Mouse (Mus musculus) forebrain, embryonic 12.5 days (tissue): ENCODE measurements at regions not wholly inside any gene's neighbourhood (a gene's known extent, or its start where the extent isn't known, plus 50 kb on each side); places are given as distances from the start of the nearest gene placed in this dataset.

Experiments
- ATAC-seq: fragments of 200-750 bp; cut with Nextera tagmentation; 2 replicates; pipeline ENCODE4 v1.8.0; 2017; ENCODE audit warnings: moderate TSS enrichment; ENCODE audit not compliant: low FRiP score
- H3K27ac ChIP-seq: fragments of 300-500 bp; sonication (generic); 2 replicates; pipeline ENCODE4 v1.5.1; 2016; ENCODE audit warnings: mild to moderate bottlenecking
- H3K27me3 ChIP-seq: fragments of 300-500 bp; sonication (generic); 2 replicates; pipeline ENCODE4 v1.6.1; 2016; ENCODE audit warnings: mild to moderate bottlenecking
- H3K36me3 ChIP-seq: fragments of 300-500 bp; sonication (generic); replicated peaks from 2 replicates; pipeline ENCODE4 v1.6.1; 2016; ENCODE audit warnings: mild to moderate bottlenecking
- H3K4me1 ChIP-seq: fragments of 300-500 bp; sonication (generic); 2 replicates; pipeline ENCODE4 v1.6.1; 2016
- H3K4me2 ChIP-seq: fragments of 300-500 bp; sonication (generic); 2 replicates; pipeline ENCODE4 v1.6.1; 2016; ENCODE audit warnings: mild to moderate bottlenecking, moderate library complexity
- H3K4me3 ChIP-seq: fragments of 300-500 bp; sonication (generic); replicated peaks from 2 replicates; pipeline ENCODE4 v1.5.1; 2016; ENCODE audit warnings: mild to moderate bottlenecking
- H3K9ac ChIP-seq: fragments of 300-500 bp; sonication (generic); 2 replicates; pipeline ENCODE4 v1.6.1; 2016; ENCODE audit warnings: mild to moderate bottlenecking
- H3K9me3 ChIP-seq: fragments of 300-500 bp; sonication (generic); 2 replicates; pipeline ENCODE4 v1.6.1; 2016
- WGBS: fragments of 180-500 bp; shearing (Covaris S2); methylation state at CpG from one replicate; pipeline ENCODE4 v1.1.7; 2016; 5-methylcytosine and 5-hydroxymethylcytosine counted together

GRCm38 (mm10) chrX:51913247-51913646 lies 59.3 kb downstream of the 1700080O16Rik start:
- ATAC-seq, result peak; percentile 64; the same call in 1 of the 2 replicates
- H3K4me3 ChIP-seq, result no peak overlapping the region
- 21% methylated on average over 4 of the region's 4 CpGs for WGBS
- H3K27me3 ChIP-seq, result no peaks in the 10 kb centered on the region
- H3K36me3 ChIP-seq, result no peaks in the 10 kb centered on the region
- H3K27ac ChIP-seq, result no peak overlapping the region
- no peaks in the 10 kb centered on the region for H3K4me1 ChIP-seq
- H3K9ac ChIP-seq, result no peak overlapping the region
- no peak overlapping the region for H3K4me2 ChIP-seq
- no peaks in the 10 kb centered on the region for H3K9me3 ChIP-seq

GRCm38 (mm10) chrX:51911566-51911965 lies 61.0 kb downstream of the 1700080O16Rik start:
- no peak overlapping the region for H3K4me2 ChIP-seq
- H3K4me1 ChIP-seq, result no peaks in the 10 kb centered on the region
- no peak overlapping the region for H3K9ac ChIP-seq
- H3K36me3 ChIP-seq, result no peaks in the 10 kb centered on the region
- H3K4me3 ChIP-seq, result no peak overlapping the region
- H3K9me3 ChIP-seq, result no peaks in the 10 kb centered on the region
- H3K27ac ChIP-seq, result no peak overlapping the region
- H3K27me3 ChIP-seq, result no peaks in the 10 kb centered on the region
- no peak for ATAC-seq
- WGBS, result 30% methylated on average over 1 of the region's 1 CpGs

GRCm38 (mm10) chrX:51910576-51910975 lies 62.0 kb downstream of the 1700080O16Rik start:
- Histone ChIP-seq H3K27ac (no peak overlapping the region), H3K4me3 (no peak overlapping the region), H3K9me3 (no peaks in the 10 kb centered on the region), H3K4me1 (no peaks in the 10 kb centered on the region), H3K9ac (no peak overlapping the region), H3K36me3 (no peaks in the 10 kb centered on the region), H3K27me3 (no peaks in the 10 kb centered on the region), H3K4me2 (no peak overlapping the region)
- ATAC-seq, result no peak
- 74% methylated on average over 1 of the region's 1 CpGs for WGBS

GRCm38 (mm10) chrX:51898445-51898844 lies 74.1 kb downstream of the 1700080O16Rik start:
- Histone ChIP-seq H3K27me3 (no peaks in the 10 kb centered on the region), H3K9ac (no peak overlapping the region), H3K4me2 (no peak overlapping the region), H3K4me1 (no peaks in the 10 kb centered on the region), H3K36me3 (no peaks in the 10 kb centered on the region), H3K4me3 (no peak overlapping the region), H3K27ac (no peak overlapping the region), H3K9me3 (no peaks in the 10 kb centered on the region)
- ATAC-seq, result no peak
- WGBS, result 83% methylated on average over 4 of the region's 4 CpGs

- H3K27me3 ChIP-seq, result no peaks in the 10 kb centered on the region
- no peak overlapping the region for H3K9ac ChIP-seq
- no peaks in the 10 kb centered on the region for H3K9me3 ChIP-seq
- H3K27ac ChIP-seq, result no peak overlapping the region
- no peak for ATAC-seq
- H3K4me1 ChIP-seq, result no peaks in the 10 kb centered on the region
- no peaks in the 10 kb centered on the region for H3K36me3 ChIP-seq
- WGBS, result 18% methylated on average over 5 of the region's 5 CpGs
- no peak overlapping the region for H3K4me3 ChIP-seq
- H3K4me2 ChIP-seq, result no peak overlapping the region
These were observed 75.5 kb downstream of the 1700080O16Rik start for GRCm38 (mm10) chrX:51897059-51897458.

- Histone ChIP-seq H3K9me3 (no peaks in the 10 kb centered on the region), H3K4me1 (no peaks in the 10 kb centered on the region), H3K4me3 (no peak overlapping the region), H3K9ac (no peak overlapping the region), H3K27me3 (no peaks in the 10 kb centered on the region), H3K4me2 (no peak overlapping the region), H3K27ac (no peak overlapping the region), H3K36me3 (no peaks in the 10 kb centered on the region)
- no peak for ATAC-seq
- WGBS, result 79% methylated on average over 10 of the region's 10 CpGs
These were observed 76.9 kb downstream of the 1700080O16Rik start for GRCm38 (mm10) chrX:51895646-51896190.

- H3K36me3 ChIP-seq, result no peaks in the 10 kb centered on the region
- no peak overlapping the region for H3K4me2 ChIP-seq
- H3K4me1 ChIP-seq, result no peaks in the 10 kb centered on the region
- 51% methylated on average over 1 of the region's 1 CpGs for WGBS
- no peaks in the 10 kb centered on the region for H3K9me3 ChIP-seq
- no peak overlapping the region for H3K27ac ChIP-seq
- no peak overlapping the region for H3K9ac ChIP-seq
- H3K27me3 ChIP-seq, result no peaks in the 10 kb centered on the region
- no peak for ATAC-seq
- H3K4me3 ChIP-seq, result no peak overlapping the region
These were observed 79.9 kb downstream of the 1700080O16Rik start for GRCm38 (mm10) chrX:51892716-51893115.

GRCm38 (mm10) chrX:51886129-51886528 lies 85.1 kb upstream of the Usp26 start:
- 53% methylated on average over 5 of the region's 5 CpGs for WGBS
- Histone ChIP-seq H3K36me3 (no peaks in the 10 kb centered on the region), H3K27ac (no peak overlapping the region), H3K9ac (no peak overlapping the region), H3K4me1 (no peaks in the 10 kb centered on the region), H3K9me3 (no peaks in the 10 kb centered on the region), H3K4me3 (no peak overlapping the region), H3K27me3 (no peaks in the 10 kb centered on the region), H3K4me2 (no peak overlapping the region)
- no peak for ATAC-seq
